Mouse (Mus musculus): ENCODE measurements around the gene Mxra8. TPM values are rescaled to one million over a fixed set of nuclear protein-coding genes. Genes with fewer than 3 reads are reported as not detected.

Gene Mxra8
- total and polyA plus RNA-seq, 2 experiments from 2014 or later = 27.2 to 35.5 TPM

DNA sequence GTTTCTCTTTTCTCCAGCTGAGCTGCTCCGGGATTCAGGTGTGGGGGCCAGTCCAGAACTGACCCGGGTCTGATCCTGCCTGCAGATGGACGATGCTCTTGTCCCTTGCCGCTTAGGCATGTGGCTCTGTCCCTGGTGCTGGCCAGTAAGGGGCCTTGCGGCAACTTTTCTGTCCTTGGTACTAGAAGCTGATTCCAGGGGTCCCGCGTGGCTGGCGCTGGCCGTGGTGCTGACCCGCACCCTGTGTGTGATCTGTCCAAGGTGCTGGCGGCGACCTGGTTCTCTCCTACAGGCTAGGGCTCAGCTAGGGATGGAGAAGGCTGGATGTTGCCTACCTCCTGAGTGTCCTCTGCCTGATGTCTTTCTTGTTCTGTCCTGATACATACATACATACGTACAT is 19.8 kb downstream of the Mxra8 start:
- Histone ChIP-seq H3K4me1 (ENCODE audit: insufficient read depth, low read length) (no peaks in the 10 kb centered on the region), H3K36me3 (ENCODE audit: insufficient read depth, low read length) (peaks cover 75% of the 10 kb centered on the region), H3K27me3 (ENCODE audit: insufficient read depth, low read length) (no peaks in the 10 kb centered on the region), H3K27ac (ENCODE audit: low read depth, low read length) (no peak overlapping the region), H3K9ac (replicated peaks; ENCODE audit: low read length, poor library complexity, severe bottlenecking) (no peak overlapping the region), H3K4me3 (ENCODE audit: low read depth, low read length) (no peak overlapping the region), H3K9me3 (ENCODE audit: low read length) (no peaks in the 10 kb centered on the region), H3K4me2 (ENCODE audit: low read depth, low read length, poor library complexity, severe bottlenecking) (no peak overlapping the region)
- DNase-seq (ENCODE audit: low spot score) (no peak), ATAC-seq (ENCODE audit: low FRiP score) (no peak)
- TF ChIP-seq CTCF (IDR thresholded peaks at IDR 0.05) = no peak
- WGBS = 33% methylated on average over 13 of the region's 13 CpGs

DNA sequence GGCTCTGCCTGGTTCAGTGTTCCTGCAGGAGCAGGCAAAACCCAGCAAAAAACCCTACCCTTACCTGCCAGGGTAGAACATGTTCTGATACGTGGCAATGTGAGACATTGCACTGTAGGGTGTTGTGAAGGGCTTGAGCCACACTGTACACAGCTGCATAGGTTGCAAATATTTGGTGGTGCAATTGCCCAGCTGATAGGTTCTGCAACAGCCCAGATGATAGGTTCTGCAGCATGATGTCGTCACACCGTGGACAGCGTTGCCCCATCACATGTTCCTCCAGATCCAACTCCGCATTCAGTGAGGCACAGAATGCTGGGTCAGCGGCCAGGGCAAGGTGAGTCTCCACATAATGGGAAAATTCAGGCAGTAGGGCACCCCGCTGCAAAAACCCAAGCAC is 22.3 kb downstream of the Mxra8 start:
- DNase-seq (ENCODE audit: low spot score) (no peak), ATAC-seq (ENCODE audit: low FRiP score) (no peak)
- no peak overlapping the region for H3K27ac ChIP-seq (ENCODE audit: low read depth, low read length)
- no peak overlapping the region for H3K4me2 ChIP-seq (ENCODE audit: low read depth, low read length, poor library complexity, severe bottlenecking)
- H3K36me3 ChIP-seq (ENCODE audit: insufficient read depth, low read length) = peaks cover 70% of the 10 kb centered on the region
- H3K4me3 ChIP-seq (ENCODE audit: low read depth, low read length) = no peak overlapping the region
- H3K4me1 ChIP-seq (ENCODE audit: insufficient read depth, low read length) = no peaks in the 10 kb centered on the region
- H3K9ac ChIP-seq (replicated peaks; ENCODE audit: low read length, poor library complexity, severe bottlenecking) = no peak overlapping the region
- no peaks in the 10 kb centered on the region for H3K27me3 ChIP-seq (ENCODE audit: insufficient read depth, low read length)
- no peaks in the 10 kb centered on the region for H3K9me3 ChIP-seq (ENCODE audit: low read length)
- TF ChIP-seq CTCF (IDR thresholded peaks at IDR 0.05) = no peak
- 91% methylated on average over 7 of the region's 7 CpGs for WGBS

DNA sequence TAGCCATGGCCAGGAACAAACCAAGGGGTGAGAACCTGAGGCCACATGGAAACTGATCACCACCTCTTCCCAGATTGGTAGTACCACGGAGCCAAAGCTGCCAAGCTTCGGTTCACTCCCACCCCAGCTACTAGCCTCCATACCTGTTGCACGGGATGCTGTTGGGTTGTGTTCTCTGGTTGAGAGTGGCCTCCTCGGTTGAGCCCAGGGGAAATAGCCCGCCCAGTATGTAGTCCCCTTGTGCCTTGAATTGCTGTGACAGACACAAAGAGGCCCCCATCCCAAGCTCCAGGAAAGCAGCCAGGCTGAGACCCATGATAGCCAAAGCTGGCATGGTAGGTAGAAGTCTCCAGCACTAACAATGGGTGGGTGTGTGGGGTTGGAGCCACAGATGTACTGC is 23.5 kb downstream of the Mxra8 start, which contains the start of gene Tas1r3:
TSS of gene Tas1r3 (minus strand) at position 362 of the 400 bp plus-strand sequence.
- Histone ChIP-seq H3K4me2 (ENCODE audit: low read depth, low read length, poor library complexity, severe bottlenecking) (no peak within 1 kb of the TSS), H3K27ac (ENCODE audit: low read depth, low read length) (no peak within 1 kb of the TSS), H3K36me3 (ENCODE audit: insufficient read depth, low read length) (peaks cover 59% of the 10 kb centered on the region), H3K9ac (replicated peaks; ENCODE audit: low read length, poor library complexity, severe bottlenecking) (no peak within 1 kb of the TSS), H3K4me3 (ENCODE audit: low read depth, low read length) (no peak within 1 kb of the TSS), H3K9me3 (ENCODE audit: low read length) (no peaks in the 10 kb centered on the region), H3K27me3 (ENCODE audit: insufficient read depth, low read length) (no peaks in the 10 kb centered on the region), H3K4me1 (ENCODE audit: insufficient read depth, low read length) (0 out of 2 replicates have a peak, but pooled peaks cover under 1% of the 10 kb centered on the region)
- WGBS = 83% methylated on average over 5 of the region's 5 CpGs
- DNase-seq (ENCODE audit: low spot score) (no peak), ATAC-seq (ENCODE audit: low FRiP score) (no peak)
- TF ChIP-seq CTCF (IDR thresholded peaks at IDR 0.05) = no peak

- peak; percentile 58 for ATAC-seq (ENCODE audit: low FRiP score)
Observed at GRCm38 (mm10) chr4:155868614-155869298, 29.3 kb downstream of the Mxra8 start.

GRCm38 (mm10) chr4:155869317-155870033 is 30.0 kb downstream of the Mxra8 start, which contains the start of the genes Cptp and Ints11:
TSS of gene Cptp (minus strand) at chr4:155869440.
TSS of gene Ints11 (plus strand) at chr4:155869546.
- peak within 1 kb of the TSS; percentile 90 for H3K9ac ChIP-seq (replicated peaks; ENCODE audit: low read length, poor library complexity, severe bottlenecking)
- DNase-seq (ENCODE audit: low spot score) (peak; percentile 96), ATAC-seq (ENCODE audit: low FRiP score) (peak; percentile 94)
- peak within 1 kb of the TSS; percentile 77 for H3K27ac ChIP-seq (ENCODE audit: low read depth, low read length)
- WGBS = under 1% methylated on average over 59 of the region's 63 CpGs
- H3K4me1 ChIP-seq (ENCODE audit: insufficient read depth, low read length) = peaks cover 6% of the 10 kb centered on the region; the same call in 1 of the 2 replicates
- H3K36me3 ChIP-seq (ENCODE audit: insufficient read depth, low read length) = peaks cover 36% of the 10 kb centered on the region
- no peaks in the 10 kb centered on the region for H3K9me3 ChIP-seq (ENCODE audit: low read length)
- no peaks in the 10 kb centered on the region for H3K27me3 ChIP-seq (ENCODE audit: insufficient read depth, low read length)
- peak; percentile 45 for TF ChIP-seq CTCF (IDR thresholded peaks at IDR 0.05)
- H3K4me2 ChIP-seq (ENCODE audit: low read depth, low read length, poor library complexity, severe bottlenecking) = peak within 1 kb of the TSS; percentile 93
- H3K4me3 ChIP-seq (ENCODE audit: low read depth, low read length) = peak within 1 kb of the TSS; percentile 71

More at GRCm38 (mm10) chr4:155868614-155869298, 29.3 kb downstream of the Mxra8 start:
- H3K27me3 ChIP-seq (ENCODE audit: insufficient read depth, low read length) = no peaks in the 10 kb centered on the region
- no peak for DNase-seq (ENCODE audit: low spot score)
- H3K9ac ChIP-seq (replicated peaks; ENCODE audit: low read length, poor library complexity, severe bottlenecking) = peak overlapping the region; percentile 90
- H3K4me1 ChIP-seq (ENCODE audit: insufficient read depth, low read length) = peaks cover 6% of the 10 kb centered on the region; the same call in 1 of the 2 replicates
- peak overlapping the region; percentile 77 for H3K27ac ChIP-seq (ENCODE audit: low read depth, low read length)
- peak overlapping the region; percentile 71 for H3K4me3 ChIP-seq (ENCODE audit: low read depth, low read length)
- peak overlapping the region; percentile 93 for H3K4me2 ChIP-seq (ENCODE audit: low read depth, low read length, poor library complexity, severe bottlenecking)
- 16% methylated on average over 22 of the region's 22 CpGs for WGBS
- H3K9me3 ChIP-seq (ENCODE audit: low read length) = no peaks in the 10 kb centered on the region
- H3K36me3 ChIP-seq (ENCODE audit: insufficient read depth, low read length) = peaks cover 34% of the 10 kb centered on the region
- no peak for TF ChIP-seq CTCF (IDR thresholded peaks at IDR 0.05)

- Histone ChIP-seq H3K27ac (ENCODE audit: low read depth, low read length) (no peak overlapping the region), H3K9me3 (ENCODE audit: low read length) (no peaks in the 10 kb centered on the region), H3K9ac (replicated peaks; ENCODE audit: low read length, poor library complexity, severe bottlenecking) (no peak overlapping the region), H3K36me3 (ENCODE audit: insufficient read depth, low read length) (peaks cover 33% of the 10 kb centered on the region), H3K4me1 (ENCODE audit: insufficient read depth, low read length) (peaks cover 6% of the 10 kb centered on the region; the same call in 1 of the 2 replicates), H3K4me3 (ENCODE audit: low read depth, low read length) (no peak overlapping the region), H3K4me2 (ENCODE audit: low read depth, low read length, poor library complexity, severe bottlenecking) (no peak overlapping the region), H3K27me3 (ENCODE audit: insufficient read depth, low read length) (no peaks in the 10 kb centered on the region)
- DNase-seq (ENCODE audit: low spot score) = no peak
- TF ChIP-seq CTCF (IDR thresholded peaks at IDR 0.05) = no peak
- 96% methylated on average over 7 of the region's 7 CpGs for WGBS
- ATAC-seq (ENCODE audit: low FRiP score) = no peak
Observed at GRCm38 (mm10) chr4:155871404-155871803, 31.9 kb downstream of the Mxra8 start.

Measured in midbrain, postnatal 0 days (tissue).